8 mouse cellular contexts compared by ENCODE assay signal in the genomic region with DNA sequence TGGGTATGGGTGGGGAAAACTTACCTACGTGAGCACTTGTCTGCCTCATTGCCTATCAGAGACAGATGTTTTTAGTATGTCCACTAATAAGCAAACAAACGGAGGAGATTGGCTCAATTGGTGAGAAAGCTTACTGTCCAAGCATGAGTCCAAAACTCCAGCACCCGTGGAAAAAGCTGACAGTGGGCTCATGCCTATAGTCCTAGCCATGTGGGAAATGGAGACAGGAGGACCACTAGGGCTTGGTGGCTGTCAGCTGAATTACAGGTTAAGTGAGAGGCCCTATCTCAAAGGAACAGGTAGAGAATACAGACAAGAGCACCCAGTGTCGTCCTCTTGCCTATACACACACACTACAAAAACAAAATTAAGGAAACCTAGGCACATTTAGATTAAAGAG. TPM values are rescaled to one million over a fixed set of nuclear protein-coding genes. Genes with fewer than 3 reads are reported as not detected.
A peak's percentile ranks its signal among the peaks of the same experiment; 100 is the strongest.
DNase-seq lines count a peak whose midpoint lies in the region; ATAC-seq and TF ChIP-seq lines count a peak whose summit lies in the region.

No protein-coding gene starts in this region.

- TF ChIP-seq EP300 in liver, embryonic 14.5 days (IDR thresholded peaks at IDR 0.05; ENCODE audit: low read depth), result no peak

- DNase-seq in cerebellum, adult 9-11 months, result peak; percentile 30
- no peak for DNase-seq in cerebellum, postnatal 25 days
- no peak for DNase-seq in liver, embryonic 14.5 days (ENCODE audit: low read depth in 3 of 3, low spot score in 3 of 3)
- DNase-seq in gastrocnemius, postnatal 10 days, result no peak
- DNase-seq in adrenal gland, postnatal 10 days, result no peak

- peak; percentile 30 for TF ChIP-seq CTCF in liver, embryonic 14.5 days (IDR thresholded peaks at IDR 0.05; ENCODE audit: low read depth)

- H3K9ac ChIP-seq in liver, embryonic 14.5 days (replicated peaks), result peak overlapping the region; percentile 83; the same call in 1 of the 2 replicates
- no peak overlapping the region for H3K9ac ChIP-seq in neural tube, embryonic 15.5 days (replicated peaks)

- H3K4me3 ChIP-seq in megakaryocyte, embryonic 14.5 days (replicated peaks), result peak overlapping the region; percentile 97
- H3K4me3 ChIP-seq in liver, embryonic 14.5 days (ENCODE audit: insufficient read depth in 1 of 2, low read depth in 2 of 2, low read length in 2 of 2), result no peak overlapping the region
- no peak overlapping the region for H3K4me3 ChIP-seq in neural tube, embryonic 15.5 days (replicated peaks)

- peak overlapping the region; percentile 70 for H3K27ac ChIP-seq in liver, embryonic 14.5 days
- no peak overlapping the region for H3K27ac ChIP-seq in neural tube, embryonic 15.5 days (replicated peaks)

- H3K36me3 ChIP-seq in megakaryocyte, embryonic 14.5 days (replicated peaks; ENCODE audit: low read length), result peaks cover 48% of the 10 kb centered on the region
- peaks cover 26% of the 10 kb centered on the region for H3K36me3 ChIP-seq in liver, embryonic 14.5 days (replicated peaks; ENCODE audit: control insufficient read depth, insufficient read depth, low read depth)
- H3K36me3 ChIP-seq in neural tube, embryonic 15.5 days, result peaks cover 25% of the 10 kb centered on the region

- no peaks in the 10 kb centered on the region for H3K27me3 ChIP-seq in megakaryocyte, embryonic 14.5 days (replicated peaks)
- H3K27me3 ChIP-seq in liver, embryonic 14.5 days (ENCODE audit: control insufficient read depth, insufficient read depth, low read length), result no peaks in the 10 kb centered on the region
- no peaks in the 10 kb centered on the region for H3K27me3 ChIP-seq in neural tube, embryonic 15.5 days (replicated peaks)

- 58% methylated on average over 4 of the region's 4 CpGs for WGBS in liver, embryonic 14.5 days (ENCODE audit: insufficient replicate concordance)
- 85% methylated on average over 4 of the region's 4 CpGs for WGBS in neural tube, embryonic 15.5 days

- peak overlapping the region; percentile 99 for H3K4me2 ChIP-seq in liver, embryonic 14.5 days (ENCODE audit: low read depth)
- 0 out of 2 replicates have a peak overlapping the region, but pooled peaks have one; percentile 80 for H3K4me2 ChIP-seq in neural tube, embryonic 15.5 days

- peaks cover 72% of the 10 kb centered on the region for H3K4me1 ChIP-seq in megakaryocyte, embryonic 14.5 days
- H3K4me1 ChIP-seq in liver, embryonic 14.5 days (replicated peaks; ENCODE audit: control insufficient read depth in 2 of 2, insufficient read depth in 2 of 2, low read length in 1 of 2), result peaks cover 26 to 33% of the 10 kb centered on the region in 2 experiments
- H3K4me1 ChIP-seq in neural tube, embryonic 15.5 days, result peaks cover 52% of the 10 kb centered on the region

- no peaks in the 10 kb centered on the region for H3K9me3 ChIP-seq in megakaryocyte, embryonic 14.5 days
- H3K9me3 ChIP-seq in liver, embryonic 14.5 days (ENCODE audit: control insufficient read depth, low read length), result no peaks in the 10 kb centered on the region
- no peaks in the 10 kb centered on the region for H3K9me3 ChIP-seq in neural tube, embryonic 15.5 days (replicated peaks)

- no peak for ATAC-seq in megakaryocyte, adult 5-6 weeks (ENCODE audit: poor library complexity, severe bottlenecking)
- no peak for ATAC-seq in liver, embryonic 14.5 days (ENCODE audit: insufficient read depth)
- ATAC-seq in neural tube, embryonic 15.5 days (ENCODE audit: low FRiP score), result no peak

RNA-seq across cellular contexts. Expression of gene 0610030E20Rik, which starts 0.9 kb away (rescaled TPM):
- polyA plus RNA-seq in megakaryocyte, embryonic 14.5 days (2012; ENCODE audit: insufficient read depth, low replicate concordance), result 3.9 and 10.7 TPM in 2 replicates
- 34.0 and 40.5 TPM in 2 replicates for total RNA-seq in megakaryocyte, adult 5-6 weeks (2015)
- 26.7 and 30.7 TPM in 2 replicates for total RNA-seq in megakaryocyte, adult 5-6 weeks (2017)
- 8.7 and 10.1 TPM in 2 replicates for polyA plus RNA-seq in liver, embryonic 14.5 days (2012; rRNA removed)
- 7.9 and 10.9 TPM in 2 replicates for polyA plus RNA-seq in liver, embryonic 14.5 days (2014; fragmentation: Nextera tagmentation; extraction: Ambion mirVana)
- polyA plus RNA-seq in neural tube, embryonic 15.5 days (2015; fragmentation: Nextera tagmentation; extraction: Ambion mirVana), result 15.4 and 19.2 TPM in 2 replicates
- total RNA-seq in gastrocnemius, postnatal 10 days (2021), result 10 to 100 TPM; 12.5 to 15.6 TPM
- total RNA-seq in adrenal gland, postnatal 10 days (2021), result 10 to 100 TPM; 26.6 to 29.5 TPM

RNA-seq across cellular contexts. Expression of gene Usp39, which starts 1.3 kb away (rescaled TPM):
- polyA plus RNA-seq in megakaryocyte, embryonic 14.5 days (2012; ENCODE audit: insufficient read depth, low replicate concordance), result 6.4 and 27.8 TPM in 2 replicates
- 36.8 and 42.1 TPM in 2 replicates for total RNA-seq in megakaryocyte, adult 5-6 weeks (2015)
- total RNA-seq in megakaryocyte, adult 5-6 weeks (2017), result 71.7 and 77.1 TPM in 2 replicates
- 23.9 and 32.7 TPM in 2 replicates for polyA plus RNA-seq in liver, embryonic 14.5 days (2012; rRNA removed)
- 49.6 and 58.7 TPM in 2 replicates for polyA plus RNA-seq in liver, embryonic 14.5 days (2014; fragmentation: Nextera tagmentation; extraction: Ambion mirVana)
- 36.7 and 39.2 TPM in 2 replicates for polyA plus RNA-seq in neural tube, embryonic 15.5 days (2015; fragmentation: Nextera tagmentation; extraction: Ambion mirVana)
- total RNA-seq in gastrocnemius, postnatal 10 days (2021), result 10 to 100 TPM; 17.2 to 18.4 TPM
- total RNA-seq in adrenal gland, postnatal 10 days (2021), result 10 to 100 TPM; 28.4 to 29.3 TPM

RNA-seq across cellular contexts. Expression of gene Tmem150a, which starts 9.0 kb away (rescaled TPM):
- polyA plus RNA-seq in megakaryocyte, embryonic 14.5 days (2012; ENCODE audit: insufficient read depth, low replicate concordance), result 48.1 and 129 TPM in 2 replicates
- 0.20 and 2.3 TPM in 2 replicates for total RNA-seq in megakaryocyte, adult 5-6 weeks (2015)
- 0.26 and 0.45 TPM in 2 replicates for total RNA-seq in megakaryocyte, adult 5-6 weeks (2017)
- 39.0 and 58.3 TPM in 2 replicates for polyA plus RNA-seq in liver, embryonic 14.5 days (2012; rRNA removed)
- polyA plus RNA-seq in liver, embryonic 14.5 days (2014; fragmentation: Nextera tagmentation; extraction: Ambion mirVana), result 43.6 and 48.0 TPM in 2 replicates
- polyA plus RNA-seq in neural tube, embryonic 15.5 days (2015; fragmentation: Nextera tagmentation; extraction: Ambion mirVana), result 21.2 and 21.5 TPM in 2 replicates
- 10 to 100 TPM in 1 of 2 experiments, 1 to 10 TPM in 1; 8.0 to 14.0 TPM for total RNA-seq in gastrocnemius, postnatal 10 days (2021)
- 10 to 100 TPM; 27.8 to 27.9 TPM for total RNA-seq in adrenal gland, postnatal 10 days (2021)

RNA-seq across cellular contexts. Expression of gene Rnf181, which starts 20.5 kb away (rescaled TPM):
- polyA plus RNA-seq in megakaryocyte, embryonic 14.5 days (2012; ENCODE audit: insufficient read depth, low replicate concordance), result 64.6 and 113 TPM in 2 replicates
- total RNA-seq in megakaryocyte, adult 5-6 weeks (2015), result 69.3 and 70.0 TPM in 2 replicates
- 49.5 and 52.1 TPM in 2 replicates for total RNA-seq in megakaryocyte, adult 5-6 weeks (2017)
- 40.3 and 42.8 TPM in 2 replicates for polyA plus RNA-seq in liver, embryonic 14.5 days (2012; rRNA removed)
- polyA plus RNA-seq in liver, embryonic 14.5 days (2014; fragmentation: Nextera tagmentation; extraction: Ambion mirVana), result 68.0 and 75.4 TPM in 2 replicates
- polyA plus RNA-seq in neural tube, embryonic 15.5 days (2015; fragmentation: Nextera tagmentation; extraction: Ambion mirVana), result 145 and 147 TPM in 2 replicates
- 10 to 100 TPM; 35.9 to 36.6 TPM for total RNA-seq in gastrocnemius, postnatal 10 days (2021)
- 100 to 1,000 TPM; 176 to 188 TPM for total RNA-seq in adrenal gland, postnatal 10 days (2021)

RNA-seq across cellular contexts. Expression of gene Vamp5, which starts 34.0 kb away (rescaled TPM):
- polyA plus RNA-seq in megakaryocyte, embryonic 14.5 days (2012; ENCODE audit: insufficient read depth, low replicate concordance), result 12.5 and 61.7 TPM in 2 replicates
- total RNA-seq in megakaryocyte, adult 5-6 weeks (2015), result 15.4 and 20.0 TPM in 2 replicates
- total RNA-seq in megakaryocyte, adult 5-6 weeks (2017), result 6.5 and 12.4 TPM in 2 replicates
- 72.5 and 80.0 TPM in 2 replicates for polyA plus RNA-seq in liver, embryonic 14.5 days (2012; rRNA removed)
- polyA plus RNA-seq in liver, embryonic 14.5 days (2014; fragmentation: Nextera tagmentation; extraction: Ambion mirVana), result 81.0 and 94.5 TPM in 2 replicates
- polyA plus RNA-seq in neural tube, embryonic 15.5 days (2015; fragmentation: Nextera tagmentation; extraction: Ambion mirVana), result 20.4 and 25.7 TPM in 2 replicates
- 10 to 100 TPM; 49.1 to 50.0 TPM for total RNA-seq in gastrocnemius, postnatal 10 days (2021)
- total RNA-seq in adrenal gland, postnatal 10 days (2021), result 10 to 100 TPM; 25.2 to 46.6 TPM
